Mouse (Mus musculus) kidney, adult 9 months (tissue): ENCODE results near the gene Stx6.

Experiments
- DNase-seq: peaks from one replicate; pipeline ENCODE4 v3.0.0; 2022

The Stx6 gene

DNA sequence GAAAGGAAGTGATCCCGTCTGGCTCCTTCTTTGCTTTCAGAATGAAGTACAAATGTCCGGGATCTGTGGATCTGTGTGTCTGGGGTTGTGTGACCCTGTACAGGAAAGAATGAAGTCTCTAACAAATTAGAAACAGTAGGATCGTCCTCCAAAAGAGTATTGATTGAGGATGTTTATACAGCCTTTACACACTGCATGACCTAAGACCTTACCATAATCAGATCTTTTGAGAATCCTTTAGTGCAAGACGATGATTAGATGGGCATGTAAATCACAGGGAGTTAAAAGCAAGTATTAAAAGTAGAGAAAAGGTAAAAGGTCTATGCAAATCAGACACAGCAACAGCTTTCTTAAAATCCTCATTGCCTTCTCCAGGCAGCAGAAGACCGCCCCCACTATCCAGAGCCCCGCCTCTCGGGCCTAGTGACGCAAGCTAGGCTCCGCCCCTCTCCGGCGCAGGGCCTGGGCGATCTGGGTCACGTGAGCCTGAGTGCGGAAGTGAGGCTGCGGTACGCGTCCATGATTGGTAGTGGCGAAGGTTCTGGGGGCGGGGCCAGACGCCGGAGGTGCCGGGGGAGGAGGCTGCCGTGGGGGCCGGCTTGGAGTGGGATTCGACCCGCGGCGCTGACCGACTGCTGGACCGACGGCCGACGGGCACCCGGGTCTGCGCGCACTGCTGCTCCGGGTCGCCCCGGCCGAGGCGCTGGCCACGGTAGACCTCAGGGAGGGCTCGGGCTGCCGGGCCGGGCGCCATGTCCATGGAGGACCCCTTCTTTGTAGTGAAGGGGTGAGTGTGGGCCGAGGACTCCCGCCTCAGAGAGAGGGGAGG is at the start of gene Stx6:
Stx6 (plus strand) TSS at position 575 of the 829 bp plus-strand sequence.
- peak; percentile 98 for DNase-seq

DNA sequence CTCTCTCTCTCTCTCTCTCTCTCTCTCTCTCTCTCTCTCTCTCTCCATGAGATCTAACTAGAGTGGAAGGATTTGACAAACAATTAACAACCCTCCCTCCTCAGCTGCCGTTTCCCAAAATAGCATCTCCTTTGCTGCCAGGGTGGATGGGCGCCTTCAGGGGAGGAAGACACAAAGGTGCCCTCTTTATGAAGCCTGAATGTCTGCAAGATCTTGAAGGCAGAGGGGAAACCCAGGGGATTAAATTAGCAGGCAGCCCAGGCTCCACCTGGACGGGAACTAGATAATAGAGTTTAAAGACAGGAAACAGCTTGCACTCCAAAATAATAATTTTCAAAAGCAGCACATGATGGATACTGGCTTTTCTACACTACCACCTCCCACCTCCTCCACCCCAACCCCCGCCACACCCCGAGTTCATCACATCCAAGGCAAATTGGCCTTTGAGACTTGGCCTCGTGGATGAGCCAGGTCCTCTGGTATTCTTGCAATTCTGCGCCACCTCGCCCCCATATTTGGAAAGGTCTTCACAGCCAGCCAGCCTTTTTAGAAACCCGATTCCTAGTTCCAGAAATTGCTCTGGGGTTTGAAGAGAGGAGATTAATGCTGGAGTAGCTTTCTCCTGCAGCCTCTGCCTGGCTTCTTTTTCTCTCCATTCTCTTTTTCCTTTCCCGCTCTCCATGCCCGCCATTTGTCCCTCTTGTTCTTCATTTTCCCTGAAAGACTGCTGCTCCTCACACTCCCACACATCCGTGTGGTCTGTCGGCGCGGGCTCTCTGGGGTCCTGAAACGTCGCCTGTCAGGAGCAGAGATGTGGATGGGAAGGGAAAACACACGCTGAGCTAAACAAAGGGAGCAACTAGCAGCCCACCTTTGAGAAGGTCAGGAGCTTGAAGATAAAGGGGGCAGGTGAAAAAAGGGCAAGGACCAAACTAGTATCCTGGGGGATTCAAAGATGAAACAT is 48.8 kb upstream of the Stx6 start:
- DNase-seq = no peak

DNA sequence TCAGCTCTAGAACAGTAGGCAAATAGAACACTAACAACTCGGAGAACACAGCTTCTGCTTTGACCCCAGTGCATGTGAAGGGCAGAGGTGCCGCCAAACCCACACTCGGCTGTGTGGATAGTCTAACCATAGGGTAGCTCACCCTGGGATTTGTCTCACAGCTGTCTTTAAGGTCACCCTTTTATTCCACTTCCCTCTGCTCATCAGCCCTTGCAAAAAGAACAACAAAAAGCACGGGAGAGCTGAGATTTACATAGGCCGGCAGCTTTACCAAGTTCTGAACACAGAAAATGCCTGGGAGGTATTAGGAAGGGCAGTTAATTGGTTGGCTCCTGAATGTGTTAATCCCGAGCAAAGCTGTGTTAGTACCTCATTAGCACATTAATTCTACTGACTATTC is 47.0 kb upstream of the Stx6 start:
- DNase-seq = no peak

DNA sequence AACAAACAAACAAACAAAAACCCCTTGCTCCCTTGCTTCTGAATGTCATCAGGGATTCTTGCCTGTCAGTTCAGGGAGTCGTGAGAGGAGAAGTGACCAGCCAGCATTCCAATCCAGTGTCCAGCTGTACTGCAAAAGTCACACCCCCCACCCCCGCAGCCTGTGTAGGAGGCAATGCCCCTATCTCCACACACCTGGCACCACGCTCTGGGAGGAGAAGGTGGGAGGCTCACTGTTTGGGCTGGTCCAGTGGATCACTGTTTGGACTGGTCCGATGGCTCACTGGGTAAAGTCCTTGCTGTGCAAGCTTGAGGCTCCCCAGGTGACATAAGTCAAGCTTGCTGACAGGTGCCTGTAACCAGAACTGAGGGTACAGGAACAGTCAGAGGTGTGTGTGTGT is 46.4 kb upstream of the Stx6 start:
- DNase-seq = no peak

DNA sequence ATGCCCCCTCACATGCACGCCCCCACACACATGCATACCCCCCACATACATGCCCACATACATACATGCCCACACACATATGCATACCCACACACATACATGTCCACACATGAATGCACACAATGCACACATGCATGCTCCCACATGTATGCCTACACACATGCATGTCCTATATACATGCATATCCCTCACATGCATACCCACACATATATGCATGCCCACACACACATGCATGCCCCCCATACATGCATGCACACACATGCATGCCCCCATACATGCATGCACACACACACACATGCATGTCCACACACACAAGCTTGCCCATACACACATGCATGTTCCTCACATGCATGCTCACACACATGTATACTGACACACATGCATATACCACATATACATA is 45.6 kb upstream of the Stx6 start:
- no peak for DNase-seq

DNA sequence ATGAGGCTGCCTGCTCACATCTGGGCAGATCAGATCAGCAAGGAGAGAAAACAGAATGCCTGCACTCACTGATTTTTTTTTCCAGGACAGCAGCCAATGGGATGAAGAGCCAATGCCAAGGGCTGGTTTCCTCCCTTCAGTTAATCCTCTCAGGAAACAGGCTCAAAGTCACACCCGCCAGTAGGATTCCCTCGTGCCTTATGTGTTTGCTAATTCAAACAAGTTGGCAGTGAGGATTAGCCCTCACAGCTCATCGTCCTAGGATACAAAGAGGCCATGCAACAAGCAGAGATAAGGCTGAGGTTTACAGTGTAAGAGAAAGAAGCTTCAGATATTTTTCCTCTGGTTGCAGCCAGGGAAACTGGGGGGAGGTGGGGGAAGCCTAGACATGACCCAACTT is 44.6 kb upstream of the Stx6 start:
- no peak for DNase-seq

DNA sequence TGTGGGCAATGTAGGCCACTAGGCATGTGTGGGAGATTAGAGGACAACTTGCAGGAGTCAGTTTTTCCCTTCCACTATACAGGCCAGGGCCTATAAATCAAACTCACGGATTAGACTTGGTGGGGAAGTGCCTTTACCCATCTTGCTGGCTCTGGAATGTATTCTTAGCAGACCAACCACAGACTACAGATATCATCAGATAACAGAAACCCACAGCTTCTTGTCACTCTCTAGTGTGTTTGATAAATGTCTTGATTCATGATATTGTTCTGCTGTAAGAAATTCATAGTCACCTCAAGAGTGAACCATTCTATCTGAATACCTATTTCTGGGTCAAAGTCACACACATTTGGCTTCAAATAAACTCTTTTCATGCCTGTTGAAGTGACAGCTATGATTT is 38.8 kb upstream of the Stx6 start:
- DNase-seq = no peak

DNA sequence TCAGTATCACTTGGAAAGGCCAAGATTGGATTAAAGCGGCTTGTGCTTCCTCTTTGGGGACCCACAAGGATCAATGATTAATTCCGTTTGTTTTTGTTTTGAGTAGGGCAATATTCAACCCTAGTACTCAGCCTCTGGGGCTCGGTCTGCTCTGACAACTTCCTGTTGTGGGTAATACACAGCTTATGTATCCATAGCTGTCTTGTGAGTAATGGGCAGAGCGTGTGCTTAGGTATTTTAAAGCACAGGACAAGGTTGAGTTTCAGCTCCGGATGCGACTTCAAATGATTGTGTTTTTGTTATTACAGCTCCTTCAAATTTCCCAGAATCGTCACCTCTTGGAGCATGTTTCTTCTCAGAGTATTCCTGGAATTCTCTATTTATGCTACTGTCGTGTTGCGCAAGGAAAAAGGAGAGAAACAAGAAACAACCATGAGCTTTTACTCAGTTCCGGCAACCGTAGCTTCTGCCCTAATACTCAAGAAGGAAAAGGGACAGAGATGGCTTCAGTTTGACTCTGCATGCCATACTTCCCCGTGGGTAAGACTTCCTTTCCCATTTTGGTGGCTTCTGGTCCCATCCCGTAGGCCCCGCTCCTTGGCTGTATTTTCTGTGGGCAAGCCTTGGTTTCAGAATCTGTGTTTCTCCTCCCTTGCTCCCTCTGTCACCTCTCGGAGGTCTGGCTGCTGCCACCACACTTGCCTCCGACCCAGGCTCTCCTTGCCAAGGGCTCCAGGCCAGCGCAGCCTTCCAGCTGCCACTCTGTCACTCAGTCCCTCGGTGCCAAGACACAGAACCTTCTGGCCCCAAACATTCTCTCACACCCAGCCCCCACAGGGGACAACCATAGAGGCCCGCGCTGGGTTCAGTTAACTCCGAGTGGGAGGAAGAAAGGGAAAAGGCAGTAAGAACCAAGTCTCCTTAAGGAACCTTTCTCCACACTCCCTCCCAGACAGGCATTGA is 36.3 kb upstream of the Stx6 start:
- DNase-seq = peak; percentile 37

DNA sequence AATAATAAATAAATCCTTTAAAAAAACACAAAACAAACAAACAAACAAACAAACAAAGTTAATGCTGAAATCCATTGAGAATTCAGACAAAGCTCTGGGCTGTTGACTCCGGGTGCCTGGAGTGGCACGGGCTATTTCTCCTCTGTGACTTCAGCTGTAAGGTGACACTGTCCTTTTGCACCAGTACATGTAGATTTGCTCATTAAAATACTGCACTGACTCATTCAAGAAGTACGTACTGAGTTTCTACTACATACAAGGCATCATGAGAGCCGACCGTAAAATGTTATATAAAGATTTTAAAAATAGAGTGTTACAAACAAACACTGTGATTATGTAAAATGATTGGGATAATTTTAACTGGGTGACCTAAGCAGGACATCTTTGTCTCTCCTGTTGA is 34.1 kb upstream of the Stx6 start:
- DNase-seq = no peak

DNA sequence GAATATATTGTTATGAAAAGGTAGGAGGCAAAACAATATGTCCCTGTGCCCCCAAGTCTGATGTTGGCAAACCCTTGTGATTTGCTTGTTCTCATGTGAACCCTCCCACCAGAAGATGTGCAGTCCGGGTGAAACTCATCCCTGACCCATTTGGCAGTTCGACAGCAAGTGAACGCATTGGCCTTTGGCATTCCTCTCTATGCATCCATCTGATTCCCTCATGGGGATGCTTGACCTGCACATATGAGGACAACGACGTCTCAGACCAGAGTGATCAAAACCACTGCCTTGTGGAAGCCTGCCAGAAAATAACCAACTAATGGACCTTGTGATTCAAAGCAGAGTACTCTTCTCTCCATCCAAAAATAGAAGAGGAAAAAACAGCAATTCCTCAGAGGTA is 31.8 kb upstream of the Stx6 start:
- no peak for DNase-seq

DNA sequence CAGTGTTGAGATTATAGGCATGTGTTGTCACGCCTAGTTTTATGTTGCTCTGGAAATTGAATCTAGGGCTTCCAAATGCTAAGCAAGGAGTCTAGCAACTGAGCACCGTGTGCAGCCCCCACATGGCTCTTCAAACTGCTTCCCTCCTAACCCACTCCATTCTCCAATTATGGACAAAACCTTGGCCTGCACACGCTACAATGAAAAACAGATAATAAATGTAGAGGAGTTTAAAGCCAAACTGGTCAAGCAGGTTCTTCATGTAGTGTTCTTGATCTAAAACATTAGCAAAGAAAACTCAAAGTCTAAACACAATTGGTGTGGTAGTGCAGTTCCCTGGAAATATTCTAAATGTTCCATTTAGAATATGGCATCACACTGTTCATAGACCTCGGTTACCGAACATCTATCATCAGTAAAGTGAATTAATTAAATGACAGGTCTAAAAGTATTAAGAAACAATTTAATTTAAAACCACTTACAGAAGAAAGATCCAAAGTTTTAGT is 31.0 kb upstream of the Stx6 start:
- no peak for DNase-seq

DNA sequence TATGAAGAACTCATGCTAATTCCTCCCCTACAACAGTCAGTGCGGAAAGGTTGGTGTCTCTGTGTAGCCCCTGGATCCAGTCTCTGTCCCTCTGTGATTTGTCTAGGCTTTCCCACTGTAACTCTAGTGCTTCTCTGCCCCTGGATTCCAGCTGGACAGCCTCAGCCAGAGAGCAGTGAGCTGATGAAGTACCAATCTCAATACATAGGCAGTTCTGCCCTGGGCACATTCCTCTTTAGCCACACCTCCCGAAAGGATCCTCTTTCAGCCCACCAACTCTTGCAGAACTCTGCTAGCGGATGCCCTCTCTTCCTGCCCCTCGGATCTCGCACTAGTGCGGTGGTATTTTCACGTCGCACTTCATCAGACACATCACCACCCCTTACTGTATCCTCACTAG is 23.6 kb upstream of the Stx6 start:
- DNase-seq = no peak

DNA sequence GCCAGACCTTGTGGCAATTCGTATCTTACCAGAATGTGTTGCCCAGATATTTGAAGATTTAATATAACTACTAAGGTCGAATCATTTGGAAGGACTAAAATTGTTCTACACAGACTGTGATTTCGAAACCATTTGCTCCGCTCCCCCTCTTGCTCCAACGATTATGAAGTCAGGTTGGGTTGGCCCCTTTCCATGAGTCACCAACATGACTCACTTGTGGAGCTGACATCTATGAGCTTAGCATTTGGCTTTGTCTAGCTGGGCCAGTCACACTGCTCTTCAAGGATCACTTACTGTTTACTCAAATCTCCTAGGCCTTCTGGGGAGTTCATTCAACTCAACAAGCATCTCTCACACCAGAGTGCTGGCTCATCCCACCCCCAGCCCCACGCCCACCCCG is 19.7 kb upstream of the Stx6 start:
- DNase-seq = no peak

DNA sequence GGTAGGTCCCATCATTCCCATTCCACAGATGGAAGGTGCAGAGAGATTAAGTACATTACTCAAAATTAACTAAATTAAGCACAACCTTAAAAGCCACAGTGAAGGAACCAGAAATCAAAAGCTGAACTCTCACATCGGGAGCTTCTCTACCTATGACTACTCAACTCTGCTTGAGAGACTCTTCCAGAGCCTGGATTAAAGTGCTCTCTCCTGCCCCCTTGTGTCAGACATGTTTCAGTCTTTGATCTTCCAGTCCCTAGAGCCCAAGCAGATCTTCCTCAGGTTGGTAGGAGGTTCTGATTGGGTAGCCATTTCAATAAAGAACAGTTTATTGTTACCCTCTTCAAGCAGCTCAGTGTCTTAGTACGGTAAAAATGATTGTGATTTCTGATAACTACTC is 18.4 kb upstream of the Stx6 start:
- peak; percentile 87 for DNase-seq

DNA sequence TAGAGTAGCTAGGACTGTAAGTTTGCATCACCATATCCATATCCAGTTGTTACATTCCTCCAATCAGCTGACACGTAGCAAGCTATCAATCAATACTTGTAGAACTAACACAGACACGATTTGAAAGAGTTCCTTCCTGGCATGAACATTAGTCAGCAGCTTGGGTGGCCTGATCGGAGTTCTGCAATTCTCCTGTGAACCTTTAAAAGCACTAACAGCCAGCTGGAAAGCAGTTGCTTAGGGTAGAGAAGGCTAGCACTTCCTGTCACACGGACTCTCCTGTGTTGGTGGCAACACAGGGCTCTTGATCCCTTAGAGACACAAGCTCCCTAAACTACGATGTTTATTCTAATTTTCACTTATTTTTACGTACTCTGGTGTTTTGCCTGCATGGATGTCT is 12.9 kb upstream of the Stx6 start:
- no peak for DNase-seq

DNA sequence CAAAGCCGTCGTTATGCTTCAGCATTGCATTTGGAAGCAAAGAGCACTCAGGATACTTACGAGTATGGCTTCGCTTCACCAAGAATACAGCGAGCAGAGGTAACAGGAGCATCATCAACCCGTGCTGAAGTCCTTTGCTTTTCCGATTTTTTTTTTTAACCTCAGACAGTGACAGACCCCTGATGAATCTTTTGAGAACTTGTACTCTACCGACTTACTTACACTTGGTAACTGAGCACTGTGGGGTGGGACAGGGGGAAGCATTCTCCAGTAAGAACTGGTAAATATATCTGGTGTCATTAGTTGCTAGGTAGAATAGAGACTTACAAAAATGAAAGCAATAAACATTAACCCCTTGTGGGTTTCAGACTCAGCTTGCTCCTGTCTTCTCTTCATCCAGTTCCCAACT is 11.9 kb upstream of the Stx6 start, which contains the start of gene Mr1:
Mr1 (minus strand) TSS at position 243 of the 409 bp plus-strand sequence.
- peak; percentile 68 for DNase-seq

DNA sequence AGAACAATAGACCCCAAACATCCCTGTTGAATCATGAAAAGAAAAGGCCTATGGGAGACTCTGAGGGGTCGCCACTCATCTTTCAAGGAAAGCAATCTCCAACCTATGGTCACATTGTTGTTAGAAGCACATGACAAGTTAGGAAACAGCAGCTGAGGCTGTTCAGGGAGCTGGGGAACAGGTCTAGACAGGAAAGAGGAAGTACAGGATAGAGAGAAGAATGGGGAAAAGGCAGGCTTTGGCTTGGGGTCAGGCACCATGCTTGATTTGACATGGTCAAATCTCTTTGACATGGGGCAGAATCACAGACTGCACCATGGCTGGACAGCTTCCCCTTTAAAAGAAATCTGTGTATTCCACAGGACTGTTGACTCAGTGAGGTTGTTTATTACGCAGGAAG is 11.3 kb upstream of the Stx6 start:
- DNase-seq = no peak

DNA sequence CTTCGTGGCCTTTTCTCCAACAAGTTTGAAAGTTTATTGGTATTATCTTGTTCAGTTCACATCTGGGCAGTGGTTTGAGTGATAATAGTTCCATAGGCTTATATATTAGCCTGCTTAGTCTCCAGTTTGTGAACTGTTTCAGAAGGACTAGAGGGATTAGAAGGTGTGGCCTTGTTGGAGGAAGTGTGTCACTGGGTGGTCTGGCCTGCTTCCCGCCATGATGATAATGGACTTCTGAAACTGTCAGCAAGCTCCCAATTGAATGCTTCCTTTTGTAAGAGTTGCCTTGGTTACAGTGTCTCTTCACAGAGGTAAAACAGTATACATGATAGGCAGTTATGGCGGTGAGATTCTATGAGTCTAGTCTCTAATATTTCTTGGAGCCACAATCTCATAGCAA is 9.1 kb upstream of the Stx6 start:
- DNase-seq = no peak

DNA sequence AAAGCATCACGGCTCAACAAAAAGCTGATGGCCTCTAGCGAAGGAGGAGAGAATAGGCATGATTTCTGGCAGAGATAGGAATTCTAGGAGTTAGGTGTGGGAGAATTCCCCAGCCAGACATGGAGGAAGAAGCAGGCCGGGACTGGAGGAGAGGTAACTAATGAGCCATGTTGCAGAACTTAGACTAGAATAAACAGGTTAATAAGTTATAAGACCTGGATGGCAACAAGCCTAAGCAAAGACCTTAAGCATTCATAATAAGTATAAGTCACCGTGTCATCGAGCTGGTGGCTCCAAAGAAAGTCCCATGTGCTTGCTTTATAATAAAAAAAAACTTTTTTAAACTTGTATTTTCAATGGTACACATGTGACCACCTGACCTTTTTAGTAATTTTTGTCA is 7.7 kb upstream of the Stx6 start:
- peak; percentile 56 for DNase-seq

DNA sequence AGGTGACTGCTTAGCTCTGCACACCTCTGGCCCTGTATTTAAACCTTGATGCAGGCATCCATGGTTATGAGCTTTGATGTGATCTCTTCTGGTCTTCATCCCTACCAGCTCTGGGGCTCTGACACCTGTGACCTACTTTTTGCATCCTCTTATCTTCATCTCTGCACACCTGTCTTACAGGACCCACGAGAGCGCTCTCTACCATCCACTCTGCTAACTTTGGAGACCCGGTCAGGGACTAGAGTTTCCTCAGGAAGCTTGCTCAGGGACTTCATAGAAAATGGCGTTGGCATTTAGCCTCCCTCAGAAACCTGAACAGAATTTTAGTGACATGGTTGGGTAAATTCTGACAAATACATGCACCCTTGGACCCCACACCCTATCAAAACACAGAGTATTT is 4.6 kb upstream of the Stx6 start:
- no peak for DNase-seq

DNA sequence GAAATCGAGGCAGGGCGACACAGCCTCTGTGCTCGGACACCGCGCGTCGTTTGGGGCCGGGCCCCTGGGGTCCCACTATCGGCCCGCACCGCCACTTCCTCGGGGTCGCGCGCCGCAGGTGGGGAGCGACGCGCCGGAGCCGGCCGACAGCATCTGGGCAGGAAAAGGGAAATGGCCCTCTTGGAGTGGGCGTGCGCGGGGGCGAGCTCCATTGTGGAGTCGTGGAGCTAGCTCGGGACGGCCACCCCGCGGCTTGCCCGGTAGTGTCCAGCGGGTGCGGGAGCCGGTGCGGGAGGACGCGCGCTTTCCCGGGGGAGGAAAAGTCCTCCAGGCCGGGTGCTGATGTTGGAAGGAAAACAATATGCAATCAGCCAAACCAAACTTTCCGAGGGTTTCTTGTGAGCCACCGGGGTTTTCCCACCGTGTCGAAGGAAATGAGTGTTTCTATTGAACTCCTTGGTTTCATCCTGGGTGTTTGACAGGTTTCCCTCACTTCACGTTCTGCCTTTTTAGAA is 512 bp downstream of the Stx6 start:
- DNase-seq = peak; percentile 43

DNA sequence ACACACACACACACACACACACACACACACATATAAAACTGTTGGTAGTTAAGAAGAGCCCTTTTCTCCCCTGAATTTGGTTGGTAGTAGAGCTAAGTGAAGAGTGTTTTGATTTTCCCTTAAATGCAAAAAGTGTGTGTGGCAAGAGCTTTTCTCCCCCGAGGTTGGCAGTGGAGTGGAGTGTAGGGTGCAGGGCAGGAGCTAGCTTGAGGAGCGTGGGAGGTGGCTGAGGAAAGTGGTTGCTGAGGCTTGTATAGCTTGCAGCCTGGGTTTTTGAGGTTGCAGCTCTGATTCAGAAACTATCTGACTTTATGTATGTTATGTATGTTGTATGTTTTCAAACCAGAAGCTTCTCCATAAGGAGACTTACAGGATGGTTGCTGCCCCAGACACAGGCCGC is 8.9 kb downstream of the Stx6 start:
- no peak for DNase-seq
